ENCODE assay signal across 19 mouse cellular contexts in the genomic region with DNA sequence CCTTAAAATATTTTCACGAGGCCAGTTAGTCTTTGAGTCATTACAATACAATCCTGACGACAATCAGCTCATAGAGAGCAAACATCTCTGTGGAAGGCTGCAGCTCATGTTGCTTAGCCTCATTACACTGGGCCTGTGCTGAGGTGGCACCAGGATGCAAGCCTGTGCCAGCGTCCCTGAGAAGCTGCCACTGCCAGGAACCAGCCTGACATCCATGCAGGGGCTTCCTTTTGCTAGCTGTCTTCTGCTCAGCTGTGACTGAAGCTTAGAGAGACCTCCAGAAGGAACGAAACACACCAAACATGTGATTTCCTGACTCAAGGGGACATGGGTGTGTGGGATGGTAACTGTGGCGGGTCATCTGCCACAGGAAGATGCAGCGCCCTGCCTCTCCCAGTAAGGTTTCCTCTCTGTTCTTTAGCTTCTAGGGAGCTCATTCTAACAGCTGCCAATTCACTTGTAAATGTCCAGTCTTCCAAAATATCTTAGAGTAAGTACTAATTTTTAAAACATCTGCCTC.
A peak's percentile ranks its signal among the peaks of the same experiment; 100 is the strongest.
DNase-seq lines count a peak whose midpoint lies in the region; TF ChIP-seq lines count a peak whose summit lies in the region.
"Had no signal": no experiment of that assay in that cellular context is flagged by ENCODE, and none has a peak within 500 bp of the region (broad histone marks: within the 10 kb centered on the region; RNA-seq: fewer than 3 reads in every experiment).

No protein-coding gene starts in this region.

- no peak overlapping the region for H3K27ac ChIP-seq in heart, adult 2 months
- peak overlapping the region; percentile 59 for H3K27ac ChIP-seq in left cerebral cortex, adult 2 months
- peak overlapping the region; percentile 36; the same call in 1 of the 2 replicates for H3K27ac ChIP-seq in embryonic fibroblast, embryonic 13.5 days (ENCODE audit: insufficient read depth, low read length)
- H3K27ac ChIP-seq: embryonic facial prominence, embryonic 15.5 days; forebrain, embryonic 10.5 days; gastrocnemius, adult 2 months; heart, embryonic 15.5 days; kidney, postnatal 0 days; limb, embryonic 12.5 days; liver, embryonic 13.5 days had no signal

- peak in 1 of 2 experiments; percentile 23 for DNase-seq in heart, adult 2 months
- no peak for DNase-seq in heart, postnatal 4 days
- DNase-seq in left cerebral cortex, adult 2 months (ENCODE audit: extremely low spot score in 1 of 2, low spot score in 2 of 2): no peak
- DNase-seq in left cerebral cortex, adult 8-10 months (ENCODE audit: low spot score in 2 of 2): no peak
- peak; percentile 56 for DNase-seq in 416B (ENCODE audit: low read depth)
- DNase-seq in right cerebral cortex, postnatal 36 days (ENCODE audit: low spot score in 2 of 2): no peak
- DNase-seq in urinary bladder, postnatal 14 days (ENCODE audit: low spot score): no peak
- DNase-seq: cerebellum, adult 9-10 months; gastrocnemius, adult 2 months; liver, embryonic 13.5 days; lung, embryonic 14.5 days; midbrain, embryonic 14.5 days; spleen, adult 18-20 months had no signal

- H3K36me3 ChIP-seq in heart, adult 2 months (ENCODE audit: control insufficient read depth, insufficient read depth, low read length): peaks cover 3% of the 10 kb centered on the region
- H3K36me3 ChIP-seq: embryonic facial prominence, embryonic 15.5 days; forebrain, embryonic 10.5 days; heart, embryonic 15.5 days; limb, embryonic 12.5 days; liver, embryonic 13.5 days had no signal

- TF ChIP-seq CTCF in heart, adult 2 months (IDR thresholded peaks at IDR 0.05): no peak
- no peak for TF ChIP-seq CTCF in left cerebral cortex, adult 2 months (IDR thresholded peaks at IDR 0.05)
- no peak for TF ChIP-seq CTCF in embryonic fibroblast, embryonic 13.5 days (IDR thresholded peaks at IDR 0.05; ENCODE audit: borderline replicate concordance, insufficient read depth, low read length)

- no peaks in the 10 kb centered on the region; the same call in 1 of the 2 replicates for H3K79me2 ChIP-seq in heart, adult 2 months (replicated peaks; ENCODE audit: control insufficient read depth, insufficient read depth, low read length)

- TF ChIP-seq POLR2A in heart, adult 2 months (IDR thresholded peaks at IDR 0.05; ENCODE audit: insufficient read depth, low read depth, low read length): no peak
- TF ChIP-seq POLR2A in embryonic fibroblast, embryonic 13.5 days (IDR thresholded peaks at IDR 0.05; ENCODE audit: low read depth, low read length): no peak

- no peak for TF ChIP-seq EP300 in heart, adult 2 months (IDR thresholded peaks at IDR 0.05; ENCODE audit: insufficient read depth, low read depth, low read length)

- no peak overlapping the region for H3K4me3 ChIP-seq in heart, adult 2 months
- no peak overlapping the region for H3K4me3 ChIP-seq in left cerebral cortex, adult 2 months
- no peak overlapping the region for H3K4me3 ChIP-seq in embryonic fibroblast, embryonic 13.5 days (ENCODE audit: insufficient read depth, low read length)
- H3K4me3 ChIP-seq: embryonic facial prominence, embryonic 15.5 days; forebrain, embryonic 10.5 days; gastrocnemius, adult 2 months; heart, embryonic 15.5 days; limb, embryonic 12.5 days; liver, embryonic 13.5 days had no signal

- H3K4me1 ChIP-seq in heart, adult 2 months (ENCODE audit: control insufficient read depth, insufficient read depth, low read length): peaks cover 7% of the 10 kb centered on the region
- peaks cover 7% of the 10 kb centered on the region for H3K4me1 ChIP-seq in embryonic fibroblast, embryonic 13.5 days (ENCODE audit: control insufficient read depth, insufficient read depth, low read length)

- H3K9ac ChIP-seq in heart, adult 2 months (ENCODE audit: low read depth, low read length): peak overlapping the region; percentile 6; the same call in 1 of the 2 replicates
- H3K9ac ChIP-seq: embryonic facial prominence, embryonic 15.5 days; heart, embryonic 15.5 days; limb, embryonic 12.5 days; liver, embryonic 13.5 days; lung, embryonic 14.5 days had no signal

- intact Hi-C loops in heart, adult 2 months (cut with DNase I): loop anchor here (5.0 kb wide), 1 partner anchor 42 kb away; no protein-coding TSS in a partner anchor
- intact Hi-C loops in left cerebral cortex, adult 2 months (cut with DNase I): no loop called here

- WGBS in heart, adult 2 months: 50% methylated on average over 6 of the region's 6 CpGs

- H3K27me3 ChIP-seq in heart, adult 2 months (ENCODE audit: control insufficient read depth, insufficient read depth, low read length): no peaks in the 10 kb centered on the region
- H3K27me3 ChIP-seq: embryonic facial prominence, embryonic 15.5 days; heart, embryonic 15.5 days; limb, embryonic 12.5 days; liver, embryonic 13.5 days had no signal
